Mouse (Mus musculus) embryonic fibroblast, embryonic 13.5 days (primary cell): ENCODE measurements around the gene Tmem186.

Experiments
- CTCF ChIP-seq: IDR thresholded peaks from 2 replicates; pipeline ENCODE4 v1.5.1; 2011; ENCODE audit warnings: mild to moderate bottlenecking, control low read depth, low read length, moderate library complexity, borderline replicate concordance; ENCODE audit not compliant: insufficient read depth
- POLR2A ChIP-seq: IDR thresholded peaks from 2 replicates; pipeline ENCODE4 v1.6.1; 2011; ENCODE audit warnings: low read depth, mild to moderate bottlenecking, control low read depth, low read length, moderate library complexity

DNA sequence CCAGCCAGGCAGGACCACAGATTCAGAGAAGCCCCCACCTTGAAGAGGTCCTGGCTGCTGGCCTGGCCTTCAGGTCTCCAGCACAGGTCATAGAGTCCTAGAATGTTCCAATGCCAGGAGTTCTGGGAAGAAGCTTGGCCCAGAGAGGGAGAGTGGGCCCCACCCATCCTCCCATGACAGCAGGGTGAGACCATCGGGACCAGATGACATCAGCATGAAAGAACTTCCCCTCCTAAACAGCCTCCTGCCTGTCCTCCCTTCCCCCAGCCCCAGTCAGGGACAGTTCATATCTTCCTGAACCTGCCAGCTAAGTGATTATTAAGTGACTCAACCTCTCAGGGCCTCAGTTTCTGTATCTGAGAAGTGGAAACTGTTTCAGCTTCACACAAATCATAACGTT lies 28.9 kb upstream of the Tmem186 start:
- TF ChIP-seq POLR2A (no peak), CTCF (no peak)
